Mouse (Mus musculus): ENCODE results near the gene Tbc1d2.

GRCm38 (mm10) chr4:46649161-46649560 lies 848 bp downstream of the Tbc1d2 start:
- no peak for TF ChIP-seq CTCF (IDR thresholded peaks at IDR 0.05; ENCODE audit: low read depth, low read length)
- no peak for TF ChIP-seq POLR2A (IDR thresholded peaks at IDR 0.05; ENCODE audit: extremely low read depth, insufficient read depth, low read length)

All from liver, adult 2 months (tissue).